Mouse (Mus musculus): ENCODE results near the gene Rpl21. TPM values are rescaled to one million over a fixed set of nuclear protein-coding genes. Genes with fewer than 3 reads are reported as not detected.
A peak's percentile ranks its signal among the peaks of the same experiment; 100 is the strongest.

Rpl21 gene
- total RNA-seq (2014; fragmentation: Nextera tagmentation): 2,344 and 2,765 TPM in 2 replicates
- 1,460 and 1,729 TPM in 2 replicates for total RNA-seq (2017)
- 302 and 388 TPM in 2 replicates for polyA plus RNA-seq (2012)

DNA sequence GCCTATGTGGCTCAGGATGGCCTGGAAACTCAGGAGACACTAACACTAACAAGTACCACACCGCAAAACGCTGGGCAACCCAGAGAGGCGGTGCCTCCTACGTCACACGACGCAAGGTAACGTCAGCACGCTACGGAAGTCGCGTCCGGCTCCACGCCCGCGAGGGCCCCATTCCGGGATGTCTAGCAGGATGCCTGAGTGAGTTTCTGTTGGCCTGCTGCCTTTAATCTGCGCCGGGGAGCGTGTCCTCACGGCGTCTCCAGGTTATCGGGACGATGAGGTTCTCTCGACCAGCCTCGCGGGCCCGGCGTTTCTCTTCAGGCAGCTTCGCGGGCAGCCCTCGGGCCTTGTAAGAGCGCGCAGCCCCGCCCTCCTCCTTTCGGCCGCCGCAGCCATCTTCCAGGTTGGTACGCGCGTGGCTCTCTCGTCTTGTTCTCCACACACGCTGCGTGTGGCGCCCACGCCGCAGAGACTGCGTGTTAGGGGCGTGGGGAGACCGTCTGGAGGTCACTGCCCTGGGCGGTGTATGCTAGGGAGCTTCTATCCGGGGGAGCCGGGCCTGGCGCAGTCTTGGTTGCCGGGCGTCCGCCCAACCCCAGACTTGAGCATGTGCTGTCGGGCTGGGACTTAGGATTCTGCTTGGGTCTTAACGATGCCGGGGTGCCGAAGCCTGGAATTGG is at the start of gene Rpl21:
Gene Rpl21 (plus strand): TSS at position 122 of the 680 bp plus-strand sequence.
- H3K36me3 ChIP-seq (replicated peaks): peaks cover 42% of the 10 kb centered on the region
- TF ChIP-seq CTCF (IDR thresholded peaks at IDR 0.05; ENCODE audit: low read depth, low read length): no peak
- TF ChIP-seq POLR2AphosphoS5 (IDR thresholded peaks at IDR 0.05; ENCODE audit: insufficient replicate concordance, low read depth, low read length): no peak
- no peak for TF ChIP-seq TAL1 (conservative IDR thresholded peaks at IDR 0.05; ENCODE audit: low read depth, low read length)
- no peak for TF ChIP-seq GATA2 (IDR thresholded peaks at IDR 0.05; ENCODE audit: borderline replicate concordance, low read depth, low read length)
- TF ChIP-seq GATA1 (IDR thresholded peaks at IDR 0.05; ENCODE audit: borderline replicate concordance, low read length): no peak
- peak; percentile 89 for ATAC-seq (ENCODE audit: extremely low read depth, insufficient number of reproducible peaks, low FRiP score, poor library complexity, severe bottlenecking)

DNA sequence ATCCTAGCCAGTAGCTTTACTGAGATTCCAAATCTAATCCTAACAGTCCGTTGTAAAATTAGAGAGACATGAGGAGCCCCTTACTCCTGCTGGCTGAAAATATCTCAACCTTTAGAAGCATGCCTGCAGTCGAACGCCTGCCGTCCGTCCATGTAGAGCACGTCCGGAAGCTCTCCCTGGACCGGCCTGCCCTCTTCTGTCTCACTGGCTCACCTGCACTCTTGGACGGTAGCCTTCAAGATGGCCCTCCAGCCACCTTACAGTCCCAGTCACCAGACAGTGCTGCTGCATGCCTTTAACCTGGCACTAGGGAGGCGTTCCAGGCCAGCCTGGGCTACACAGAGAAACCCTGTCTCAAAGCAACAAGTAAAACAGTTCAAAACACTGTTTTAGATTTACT is 49.4 kb upstream of the Rpl21 start:
- TF ChIP-seq POLR2AphosphoS5 (IDR thresholded peaks at IDR 0.05; ENCODE audit: insufficient replicate concordance, low read depth, low read length): no peak
- TF ChIP-seq CTCF (IDR thresholded peaks at IDR 0.05; ENCODE audit: low read depth, low read length): no peak
- TF ChIP-seq GATA1 (IDR thresholded peaks at IDR 0.05; ENCODE audit: borderline replicate concordance, low read length): no peak
- no peak for TF ChIP-seq TAL1 (conservative IDR thresholded peaks at IDR 0.05; ENCODE audit: low read depth, low read length)
- no peak for TF ChIP-seq GATA2 (IDR thresholded peaks at IDR 0.05; ENCODE audit: borderline replicate concordance, low read depth, low read length)
- H3K4me1 ChIP-seq (ENCODE audit: insufficient read depth, low read depth, low read length): peaks cover 41% of the 10 kb centered on the region
- DNase-seq (ENCODE audit: low spot score) (no peak), ATAC-seq (ENCODE audit: extremely low read depth, insufficient number of reproducible peaks, low FRiP score, poor library complexity, severe bottlenecking) (no peak)
- peaks cover 44% of the 10 kb centered on the region for H3K36me3 ChIP-seq (replicated peaks)
- H3K4me3 ChIP-seq (ENCODE audit: low read depth, low read length): no peak overlapping the region
- no peaks in the 10 kb centered on the region for H3K27me3 ChIP-seq (ENCODE audit: insufficient read depth, low read length)
- no peaks in the 10 kb centered on the region for H3K9me3 ChIP-seq (replicated peaks)

More for the DNA sequence above, at the start of gene Rpl21:
- Histone ChIP-seq H3K4me3 (ENCODE audit: low read depth, low read length) (peak within 1 kb of the TSS; percentile 86), H3K9me3 (replicated peaks) (no peaks in the 10 kb centered on the region), H3K27me3 (ENCODE audit: insufficient read depth, low read length) (no peaks in the 10 kb centered on the region), H3K4me1 (ENCODE audit: insufficient read depth, low read depth, low read length) (peaks cover 60% of the 10 kb centered on the region)
- peak; percentile 86 for DNase-seq (ENCODE audit: low spot score)

DNA sequence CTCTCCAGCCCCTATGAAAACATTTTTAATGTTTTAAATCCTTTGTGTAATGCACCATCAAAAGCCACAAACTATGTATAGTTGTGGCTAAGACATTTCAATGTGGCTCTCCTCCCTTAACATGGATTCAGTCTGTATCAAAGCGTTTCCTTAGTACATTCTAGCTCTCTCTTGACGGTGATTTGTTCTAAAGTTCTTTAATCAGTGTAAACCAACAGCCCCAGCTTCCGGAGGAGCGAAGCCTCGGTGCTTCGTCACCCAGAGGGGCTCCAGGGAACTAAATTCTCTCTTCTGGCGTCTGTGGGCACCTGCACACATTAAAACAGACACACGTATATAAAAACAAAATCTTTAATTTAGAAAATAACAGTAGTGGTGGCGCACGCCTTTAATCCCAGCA is 48.8 kb upstream of the Rpl21 start:
- Histone ChIP-seq H3K36me3 (replicated peaks) (peaks cover 47% of the 10 kb centered on the region), H3K4me1 (ENCODE audit: insufficient read depth, low read depth, low read length) (peaks cover 41% of the 10 kb centered on the region), H3K27me3 (ENCODE audit: insufficient read depth, low read length) (no peaks in the 10 kb centered on the region), H3K4me3 (ENCODE audit: low read depth, low read length) (no peak overlapping the region), H3K9me3 (replicated peaks) (no peaks in the 10 kb centered on the region)
- ATAC-seq (ENCODE audit: extremely low read depth, insufficient number of reproducible peaks, low FRiP score, poor library complexity, severe bottlenecking): no peak
- no peak for DNase-seq (ENCODE audit: low spot score)
- TF ChIP-seq GATA2 (IDR thresholded peaks at IDR 0.05; ENCODE audit: borderline replicate concordance, low read depth, low read length) (no peak), TAL1 (conservative IDR thresholded peaks at IDR 0.05; ENCODE audit: low read depth, low read length) (no peak), GATA1 (IDR thresholded peaks at IDR 0.05; ENCODE audit: borderline replicate concordance, low read length) (no peak), CTCF (IDR thresholded peaks at IDR 0.05; ENCODE audit: low read depth, low read length) (no peak), POLR2AphosphoS5 (IDR thresholded peaks at IDR 0.05; ENCODE audit: insufficient replicate concordance, low read depth, low read length) (no peak)

DNA sequence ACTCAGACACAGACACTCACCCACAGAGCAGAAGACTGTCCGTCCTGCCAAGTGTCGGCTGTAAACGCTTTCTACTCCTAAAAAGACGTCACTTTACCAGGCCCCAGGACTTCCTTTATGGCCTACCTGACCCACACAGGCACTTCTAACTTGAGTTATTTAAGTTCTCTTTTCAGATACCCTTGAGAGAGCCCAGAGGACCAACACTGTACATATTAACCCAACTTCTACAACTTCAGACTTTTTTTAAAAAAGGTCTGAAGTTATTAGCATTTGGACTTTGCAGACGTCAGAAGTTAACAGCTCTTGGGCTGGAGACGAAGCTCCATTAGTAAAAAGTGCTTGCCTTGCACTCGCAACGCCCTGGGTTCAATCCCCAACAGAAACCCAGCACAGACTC is 46.6 kb upstream of the Rpl21 start:
- H3K9me3 ChIP-seq (replicated peaks): no peaks in the 10 kb centered on the region
- H3K27me3 ChIP-seq (ENCODE audit: insufficient read depth, low read length): no peaks in the 10 kb centered on the region
- no peak overlapping the region for H3K4me3 ChIP-seq (ENCODE audit: low read depth, low read length)
- TF ChIP-seq GATA2 (IDR thresholded peaks at IDR 0.05; ENCODE audit: borderline replicate concordance, low read depth, low read length) (no peak), GATA1 (IDR thresholded peaks at IDR 0.05; ENCODE audit: borderline replicate concordance, low read length) (no peak), POLR2AphosphoS5 (IDR thresholded peaks at IDR 0.05; ENCODE audit: insufficient replicate concordance, low read depth, low read length) (no peak), TAL1 (conservative IDR thresholded peaks at IDR 0.05; ENCODE audit: low read depth, low read length) (no peak), CTCF (IDR thresholded peaks at IDR 0.05; ENCODE audit: low read depth, low read length) (no peak)
- DNase-seq (ENCODE audit: low spot score) (no peak), ATAC-seq (ENCODE audit: extremely low read depth, insufficient number of reproducible peaks, low FRiP score, poor library complexity, severe bottlenecking) (no peak)
- peaks cover 31% of the 10 kb centered on the region for H3K4me1 ChIP-seq (ENCODE audit: insufficient read depth, low read depth, low read length)
- peaks cover 56% of the 10 kb centered on the region for H3K36me3 ChIP-seq (replicated peaks)

DNA sequence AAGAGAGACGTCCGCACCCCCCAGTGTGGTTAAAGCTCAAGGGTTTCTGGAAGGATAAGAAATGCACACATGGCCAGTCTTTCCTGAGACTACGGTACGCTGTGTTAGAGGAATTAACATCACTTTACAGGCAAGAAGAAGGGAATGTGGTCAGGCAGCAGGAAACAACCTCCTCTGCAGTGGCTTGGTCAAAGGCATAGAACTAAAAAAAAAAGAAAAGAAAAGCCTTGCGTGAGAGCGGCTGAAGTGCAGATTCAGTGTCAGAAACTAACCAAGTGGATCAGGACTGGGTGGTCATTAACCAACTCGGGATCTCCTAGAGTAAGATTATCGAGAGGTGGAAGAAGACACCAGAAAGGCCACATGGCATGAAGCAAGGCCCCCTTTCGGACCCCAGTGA is 43.3 kb upstream of the Rpl21 start:
- DNase-seq (ENCODE audit: low spot score) (no peak), ATAC-seq (ENCODE audit: extremely low read depth, insufficient number of reproducible peaks, low FRiP score, poor library complexity, severe bottlenecking) (no peak)
- TF ChIP-seq CTCF (IDR thresholded peaks at IDR 0.05; ENCODE audit: low read depth, low read length) (no peak), POLR2AphosphoS5 (IDR thresholded peaks at IDR 0.05; ENCODE audit: insufficient replicate concordance, low read depth, low read length) (no peak), GATA1 (IDR thresholded peaks at IDR 0.05; ENCODE audit: borderline replicate concordance, low read length) (no peak), GATA2 (IDR thresholded peaks at IDR 0.05; ENCODE audit: borderline replicate concordance, low read depth, low read length) (no peak), TAL1 (conservative IDR thresholded peaks at IDR 0.05; ENCODE audit: low read depth, low read length) (no peak)
- Histone ChIP-seq H3K9me3 (replicated peaks) (no peaks in the 10 kb centered on the region), H3K36me3 (replicated peaks) (peaks cover 41% of the 10 kb centered on the region), H3K4me1 (ENCODE audit: insufficient read depth, low read depth, low read length) (peaks cover 34% of the 10 kb centered on the region), H3K27me3 (ENCODE audit: insufficient read depth, low read length) (no peaks in the 10 kb centered on the region), H3K4me3 (ENCODE audit: low read depth, low read length) (no peak overlapping the region)

DNA sequence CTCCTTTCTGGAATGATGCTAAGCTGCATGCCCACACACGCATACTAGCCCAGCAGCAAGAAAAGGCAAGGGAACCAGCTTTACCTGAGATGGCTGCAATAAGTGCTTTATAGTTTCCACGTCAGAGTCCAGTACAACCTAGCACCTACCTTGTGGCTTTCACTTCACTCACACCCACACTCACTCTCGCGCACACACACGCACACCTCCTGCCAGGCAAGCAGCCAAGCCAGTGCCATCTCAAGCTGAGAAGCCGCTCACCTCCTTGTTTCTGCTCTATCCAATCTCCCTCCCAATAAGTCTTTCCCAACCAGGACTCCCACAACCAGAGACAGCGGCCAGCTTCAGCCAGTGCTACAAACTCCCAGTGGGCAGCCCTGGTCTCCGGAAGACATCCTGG is 41.7 kb upstream of the Rpl21 start:
- H3K4me3 ChIP-seq (ENCODE audit: low read depth, low read length): no peak overlapping the region
- peaks cover 37% of the 10 kb centered on the region for H3K4me1 ChIP-seq (ENCODE audit: insufficient read depth, low read depth, low read length)
- TF ChIP-seq CTCF (IDR thresholded peaks at IDR 0.05; ENCODE audit: low read depth, low read length) (no peak), GATA2 (IDR thresholded peaks at IDR 0.05; ENCODE audit: borderline replicate concordance, low read depth, low read length) (no peak), TAL1 (conservative IDR thresholded peaks at IDR 0.05; ENCODE audit: low read depth, low read length) (no peak), POLR2AphosphoS5 (IDR thresholded peaks at IDR 0.05; ENCODE audit: insufficient replicate concordance, low read depth, low read length) (no peak), GATA1 (IDR thresholded peaks at IDR 0.05; ENCODE audit: borderline replicate concordance, low read length) (no peak)

More for the DNA sequence above, 41.7 kb upstream of the Rpl21 start:
- Histone ChIP-seq H3K36me3 (replicated peaks) (peaks cover 41% of the 10 kb centered on the region), H3K27me3 (ENCODE audit: insufficient read depth, low read length) (no peaks in the 10 kb centered on the region), H3K9me3 (replicated peaks) (no peaks in the 10 kb centered on the region)
- ATAC-seq (ENCODE audit: extremely low read depth, insufficient number of reproducible peaks, low FRiP score, poor library complexity, severe bottlenecking) (no peak), DNase-seq (ENCODE audit: low spot score) (no peak)

Data from G1E (cell line).